Mouse (Mus musculus) CH12.LX (cell line): ENCODE results near the gene Olfr1394. TPM values are rescaled to one million over a fixed set of nuclear protein-coding genes. Genes with fewer than 3 reads are reported as not detected.

Source experiments
- DNase-seq: peaks from one replicate; pipeline ENCODE4 v3.0.0-alpha.2; 2013; ENCODE audit errors: extremely low read depth
- H3K27ac ChIP-seq: 2 replicates; pipeline ENCODE4 v1.5.1; 2012; ENCODE audit warnings: low read depth, mild to moderate bottlenecking, control low read depth, moderate library complexity; ENCODE audit not compliant: insufficient read depth
- H3K27me3 ChIP-seq: replicated peaks from 2 replicates; pipeline ENCODE3; 2012; ENCODE audit warnings: inconsistent platforms
- H3K36me3 ChIP-seq, 2 experiments: replicated peaks in 1 of 2; 2 replicates each; pipeline versions ENCODE3 to v1.6.1; 2012; ENCODE audit warnings: inconsistent platforms in 1 of 2, low read length in 1 of 2, mild to moderate bottlenecking in 1 of 2, mixed read lengths in 1 of 2, moderate library complexity in 1 of 2; ENCODE audit not compliant: control insufficient read depth in 1 of 2, insufficient read depth in 1 of 2
- H3K4me1 ChIP-seq, 2 experiments: 2 replicates each; pipeline ENCODE4 v1.6.1; 2012; ENCODE audit warnings: inconsistent platforms in 1 of 2, moderate library complexity in 1 of 2; ENCODE audit not compliant: insufficient read depth in 2 of 2, control insufficient read depth in 1 of 2
- H3K4me2 ChIP-seq: 2 replicates; pipeline ENCODE4 v1.6.1; 2012; ENCODE audit warnings: low read depth, mild to moderate bottlenecking, control low read depth; ENCODE audit not compliant: poor library complexity, insufficient read depth, severe bottlenecking
- H3K4me3 ChIP-seq, 3 experiments: fragments of 150-350 bp in 1 of 3; sonication (generic) in 1 of 3; replicated peaks in 1 of 3; 2 replicates each; pipeline versions ENCODE3 to v1.5.1; 2011 to 2012; ENCODE audit warnings: low read depth in 2 of 3, low read length in 2 of 3, mild to moderate bottlenecking in 2 of 3, moderate library complexity in 2 of 3, control low read depth in 1 of 3, improper control_type of control experiment in 1 of 3, inconsistent platforms in 1 of 3, mixed read lengths in 1 of 3; ENCODE audit not compliant: poor library complexity in 1 of 3
- H3K79me2 ChIP-seq: replicated peaks from 2 replicates; pipeline ENCODE4 v1.6.1; 2012; ENCODE audit warnings: mild to moderate bottlenecking, moderate library complexity; ENCODE audit not compliant: control insufficient read depth, poor library complexity, insufficient read depth, severe bottlenecking; ENCODE audit errors: extremely low read depth
- H3K9ac ChIP-seq: 2 replicates; pipeline ENCODE4 v1.6.1; 2012; ENCODE audit warnings: low read depth, mild to moderate bottlenecking, control low read depth, moderate library complexity; ENCODE audit not compliant: insufficient read depth
- H3K9me3 ChIP-seq: replicated peaks from 2 replicates; pipeline ENCODE3; 2012; ENCODE audit warnings: low read length, inconsistent platforms, mixed read lengths
- CHD1 ChIP-seq: IDR thresholded peaks from 2 replicates; pipeline ENCODE4 v1.6.1; 2012; ENCODE audit warnings: low read depth, low read length, improper control_type of control experiment, inconsistent platforms
- CHD2 ChIP-seq: IDR thresholded peaks from 2 replicates; pipeline ENCODE4 v1.6.1; 2011; ENCODE audit warnings: low read length, improper control_type of control experiment
- CTCF ChIP-seq, 2 experiments: IDR thresholded peaks in 1 of 2; conservative IDR thresholded peaks in 1 of 2; 2 replicates each; pipeline ENCODE4 v1.5.1; 2011 to 2012; ENCODE audit warnings: low read depth in 2 of 2, low read length in 2 of 2, improper control_type of control experiment in 1 of 2, inconsistent platforms in 1 of 2, mild to moderate bottlenecking in 1 of 2, moderate library complexity in 1 of 2
- EP300 ChIP-seq: IDR thresholded peaks from 2 replicates; pipeline ENCODE4 v1.6.1; 2011; ENCODE audit warnings: low read length, improper control_type of control experiment
- JUND ChIP-seq: conservative IDR thresholded peaks from 2 replicates; pipeline ENCODE4 v1.6.1; 2011; ENCODE audit warnings: low read depth, low read length, improper control_type of control experiment
- MEF2A ChIP-seq: IDR thresholded peaks from 2 replicates; pipeline ENCODE4 v1.6.1; 2014; ENCODE audit warnings: low read depth, mild to moderate bottlenecking, inconsistent platforms, low read length, improper control_type of control experiment, borderline replicate concordance
- SMC3 ChIP-seq: IDR thresholded peaks from 2 replicates; pipeline ENCODE4 v1.6.1; 2011; ENCODE audit warnings: low read depth, low read length, improper control_type of control experiment
- dilution Hi-C: fragments of 300-500 bp; cut with MboI; formaldehyde crosslinking; loops from 2 replicates; pipeline ENCODE4 v1.14.3; 2020; ENCODE audit warnings: low sequenced_read_pairs; ENCODE audit not compliant: extremely low pct_unique_long_range_greater_than_20kb, extremely low pct_ligation_motif_present
- in situ Hi-C: fragments of 300-500 bp; cut with MboI; formaldehyde crosslinking; loops from 3 replicates; pipeline ENCODE4 v1.14.3; 2019; ENCODE audit warnings: low sequenced_read_pairs, low pct_ligation_motif_present, low pct_unique_long_range_greater_than_20kb, mixed read lengths
- polyA plus RNA-seq: library from polyadenylated mRNA; unstranded; fragments of >175 nt; gene quantifications from 2 replicates; pipeline ENCODE4 v1.2.1, GENCODE M21; 2012; ENCODE audit warnings: low read depth; ENCODE audit not compliant: insufficient read length
- total RNA-seq, 2 experiments: library from RNA; depleted of rRNA; stranded (reverse); fragments of 300-350 nt in 1 of 2; fragments of >200 nt in 1 of 2; gene quantifications; 2 replicates each; pipeline ENCODE4 v1.2.3; 2012 to 2014

The Olfr1394 gene
- total and polyA plus RNA-seq, 3 experiments: not detected

DNA sequence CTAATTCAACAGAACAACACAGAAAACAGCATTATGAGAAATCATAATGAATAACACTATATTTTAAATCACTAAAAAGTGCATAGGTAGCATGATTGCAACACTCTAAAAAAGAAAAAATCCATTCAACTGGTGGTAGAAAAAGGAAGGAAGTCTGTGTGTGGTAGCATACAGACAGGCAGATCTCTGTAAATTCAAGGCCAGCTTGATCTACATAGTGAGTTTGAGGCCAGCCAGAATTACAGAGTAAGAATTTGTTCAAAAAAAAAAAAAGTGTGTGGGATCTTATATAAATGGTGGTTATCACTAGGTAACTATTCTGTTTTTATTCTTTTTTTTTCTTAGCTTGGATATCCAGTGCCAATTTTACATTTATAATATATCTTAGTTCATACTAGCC, 47.0 kb downstream of the Olfr1394 start:
- H3K9ac ChIP-seq: no peak overlapping the region
- H3K4me2 ChIP-seq: no peak overlapping the region
- H3K79me2 ChIP-seq: peaks cover 10% of the 10 kb centered on the region
- dilution Hi-C loops (no loop called here), in situ Hi-C loops (no loop called here)
- no peak for DNase-seq
- peaks cover under 1 to 10% of the 10 kb centered on the region in 2 experiments for H3K36me3 ChIP-seq
- H3K4me3 ChIP-seq: no peak overlapping the region
- TF ChIP-seq CHD1: no peak
- no peaks in the 10 kb centered on the region for H3K27me3 ChIP-seq
- H3K27ac ChIP-seq: no peak overlapping the region
- H3K9me3 ChIP-seq: peaks cover 7% of the 10 kb centered on the region
- H3K4me1 ChIP-seq: peaks cover 3 to 37% of the 10 kb centered on the region in 2 experiments

DNA sequence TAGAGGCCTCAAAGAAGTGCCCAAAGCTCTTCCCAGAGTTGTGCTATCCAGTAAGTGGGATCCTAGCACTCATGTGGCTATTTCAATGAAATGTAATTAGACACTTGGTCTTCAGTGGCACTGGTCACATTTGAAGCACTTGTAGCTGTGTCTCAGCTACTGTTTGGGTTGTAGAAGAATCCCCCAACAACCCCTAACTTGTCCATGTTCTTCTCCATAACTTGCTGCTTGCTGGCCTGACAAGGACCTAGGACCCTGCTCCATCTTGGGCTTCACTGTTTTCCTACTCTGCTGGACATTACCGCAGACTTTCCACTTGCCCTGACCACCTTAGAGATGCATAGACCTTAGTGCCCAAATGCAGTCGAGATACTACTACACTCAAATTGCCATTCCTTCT, 47.9 kb downstream of the Olfr1394 start:
- Histone ChIP-seq H3K9me3 (peaks cover 7% of the 10 kb centered on the region), H3K79me2 (peaks cover 19% of the 10 kb centered on the region), H3K9ac (peak overlapping the region; percentile 95), H3K4me2 (peak overlapping the region; percentile 99), H3K4me1 (peaks cover 5 to 41% of the 10 kb centered on the region in 2 experiments), H3K4me3 (peak overlapping the region; percentile 63 to 77 (median 71)), H3K27ac (peak overlapping the region; percentile 94; the same call in 1 of the 2 replicates), H3K27me3 (no peaks in the 10 kb centered on the region), H3K36me3 (peaks cover 8 to 19% of the 10 kb centered on the region in 2 experiments)
- in situ Hi-C loops: no loop called here
- DNase-seq: no peak
- TF ChIP-seq EP300 (peak; percentile 2; the same call in 1 of the 2 replicates), SMC3 (no peak), MEF2A (peak; percentile 11; the same call in 1 of the 2 replicates)
- dilution Hi-C loops: no loop called here

DNA sequence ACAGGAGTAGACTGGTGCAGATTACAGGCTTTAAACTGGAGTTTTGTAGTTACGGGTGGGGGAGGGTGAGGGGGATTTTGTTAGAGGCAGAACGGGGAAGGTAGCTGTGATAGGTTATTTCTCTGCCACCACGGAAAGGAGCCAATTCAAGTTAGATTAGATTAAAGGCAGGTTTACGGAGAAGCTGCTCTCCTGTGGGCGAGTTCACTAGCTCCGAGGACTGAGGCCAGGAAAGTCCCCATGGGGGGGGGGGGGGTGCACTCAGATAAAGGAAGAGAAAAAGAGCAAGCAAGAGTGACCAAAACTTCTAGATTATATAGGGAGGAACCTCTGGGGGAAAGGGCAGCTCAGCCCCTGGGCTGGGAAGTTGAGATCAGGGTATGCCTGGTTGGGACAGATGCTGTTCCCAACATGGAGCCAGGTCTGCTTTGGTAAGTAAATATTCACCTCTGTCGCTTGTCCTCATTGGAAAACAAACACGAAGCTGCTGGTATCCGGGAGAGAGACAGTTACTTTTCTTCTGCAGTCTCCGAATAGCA, 48.4 kb downstream of the Olfr1394 start:
- Histone ChIP-seq H3K9me3 (peaks cover 5% of the 10 kb centered on the region), H3K4me3 (peak overlapping the region; percentile 63 to 77 (median 71)), H3K36me3 (peaks cover 8 to 22% of the 10 kb centered on the region in 2 experiments), H3K79me2 (peaks cover 24% of the 10 kb centered on the region), H3K4me2 (peak overlapping the region; percentile 99), H3K9ac (peak overlapping the region; percentile 95), H3K27ac (peak overlapping the region; percentile 94; the same call in 1 of the 2 replicates), H3K27me3 (no peaks in the 10 kb centered on the region), H3K4me1 (peaks cover 5 to 46% of the 10 kb centered on the region in 2 experiments)
- TF ChIP-seq JUND (no peak), EP300 (0 out of 2 replicates have a peak, but pooled peaks have one; percentile 18), CTCF (conservative IDR thresholded peaks at IDR 0.05 in 1 of 2, IDR thresholded peaks at IDR 0.05 in 1 of 2; ENCODE audit: low read depth in 2 of 2, low read length in 2 of 2) (no peak), CHD2 (peak; percentile 74)
- in situ Hi-C loops: no loop called here
- dilution Hi-C loops: no loop called here
- peak; percentile 40 for DNase-seq
